Mouse (Mus musculus): Measurements from ENCODE around the gene Jmjd1c.
"Not testable (repeated sequence)": the region's sequence is repeated elsewhere in the genome, so short reads cannot be mapped to it uniquely, and the experiment has no call there.

Gene Jmjd1c

GRCm38 (mm10) chr10:67100831-67101251 lies 4.9 kb downstream of the Jmjd1c start:
- no peak for DNase-seq (ENCODE audit: low spot score in 2 of 2)

- no peak for DNase-seq (ENCODE audit: low spot score in 2 of 2)
Measured at GRCm38 (mm10) chr10:67104543-67104942, 8.6 kb downstream of the Jmjd1c start.

- DNase-seq (ENCODE audit: low spot score in 2 of 2) = no peak
Measured at GRCm38 (mm10) chr10:67105331-67106217, 9.6 kb downstream of the Jmjd1c start.

GRCm38 (mm10) chr10:67106400-67106799 lies 10.5 kb downstream of the Jmjd1c start:
- no peak for DNase-seq (ENCODE audit: low spot score in 2 of 2)

GRCm38 (mm10) chr10:67107017-67107761 lies 11.3 kb downstream of the Jmjd1c start:
- DNase-seq (ENCODE audit: low spot score in 2 of 2) = no peak

- DNase-seq (ENCODE audit: low spot score in 2 of 2) = no peak
Measured at GRCm38 (mm10) chr10:67108096-67108495, 12.2 kb downstream of the Jmjd1c start.

- no peak for DNase-seq (ENCODE audit: low spot score in 2 of 2)
Measured at GRCm38 (mm10) chr10:67109635-67110034, 13.7 kb downstream of the Jmjd1c start.

GRCm38 (mm10) chr10:67111044-67111798 lies 15.3 kb downstream of the Jmjd1c start:
- DNase-seq (ENCODE audit: low spot score in 2 of 2) = no peak

- DNase-seq (ENCODE audit: low spot score in 2 of 2) = no peak
Measured at GRCm38 (mm10) chr10:67111799-67112177, 15.9 kb downstream of the Jmjd1c start.

- not testable (repeated sequence) for DNase-seq (ENCODE audit: low spot score in 2 of 2)
Measured at GRCm38 (mm10) chr10:67112967-67113366, 17.0 kb downstream of the Jmjd1c start.

- DNase-seq (ENCODE audit: low spot score in 2 of 2) = no peak
Measured at GRCm38 (mm10) chr10:67113833-67114232, 17.9 kb downstream of the Jmjd1c start.

- DNase-seq (ENCODE audit: low spot score in 2 of 2) = no peak
Measured at GRCm38 (mm10) chr10:67115115-67115514, 19.2 kb downstream of the Jmjd1c start.

- no peak for DNase-seq (ENCODE audit: low spot score in 2 of 2)
Measured at GRCm38 (mm10) chr10:67115666-67116091, 19.8 kb downstream of the Jmjd1c start.

GRCm38 (mm10) chr10:67116251-67116650 lies 20.3 kb downstream of the Jmjd1c start:
- no peak for DNase-seq (ENCODE audit: low spot score in 2 of 2)

- DNase-seq (ENCODE audit: low spot score in 2 of 2) = no peak
Measured at GRCm38 (mm10) chr10:67119291-67119690, 23.4 kb downstream of the Jmjd1c start.

GRCm38 (mm10) chr10:67120180-67120579 lies 24.3 kb downstream of the Jmjd1c start:
- DNase-seq (ENCODE audit: low spot score in 2 of 2) = no peak

- DNase-seq (ENCODE audit: low spot score in 2 of 2) = no peak
Measured at GRCm38 (mm10) chr10:67120640-67121039, 24.7 kb downstream of the Jmjd1c start.

GRCm38 (mm10) chr10:67123756-67124155 lies 27.8 kb downstream of the Jmjd1c start:
- DNase-seq (ENCODE audit: low spot score in 2 of 2) = no peak

- no peak for DNase-seq (ENCODE audit: low spot score in 2 of 2)
Measured at GRCm38 (mm10) chr10:67124156-67124555, 28.2 kb downstream of the Jmjd1c start.

- no peak for DNase-seq (ENCODE audit: low spot score in 2 of 2)
Measured at GRCm38 (mm10) chr10:67126061-67126858, 30.3 kb downstream of the Jmjd1c start.

Data from spleen, postnatal 4 days (tissue).